Mouse (Mus musculus): ENCODE results near the gene Eci2. TPM values are rescaled to one million over a fixed set of nuclear protein-coding genes. Genes with fewer than 3 reads are reported as not detected.

Gene Eci2
- polyA plus RNA-seq, 1 experiment from 2014 or later: 143 TPM

DNA sequence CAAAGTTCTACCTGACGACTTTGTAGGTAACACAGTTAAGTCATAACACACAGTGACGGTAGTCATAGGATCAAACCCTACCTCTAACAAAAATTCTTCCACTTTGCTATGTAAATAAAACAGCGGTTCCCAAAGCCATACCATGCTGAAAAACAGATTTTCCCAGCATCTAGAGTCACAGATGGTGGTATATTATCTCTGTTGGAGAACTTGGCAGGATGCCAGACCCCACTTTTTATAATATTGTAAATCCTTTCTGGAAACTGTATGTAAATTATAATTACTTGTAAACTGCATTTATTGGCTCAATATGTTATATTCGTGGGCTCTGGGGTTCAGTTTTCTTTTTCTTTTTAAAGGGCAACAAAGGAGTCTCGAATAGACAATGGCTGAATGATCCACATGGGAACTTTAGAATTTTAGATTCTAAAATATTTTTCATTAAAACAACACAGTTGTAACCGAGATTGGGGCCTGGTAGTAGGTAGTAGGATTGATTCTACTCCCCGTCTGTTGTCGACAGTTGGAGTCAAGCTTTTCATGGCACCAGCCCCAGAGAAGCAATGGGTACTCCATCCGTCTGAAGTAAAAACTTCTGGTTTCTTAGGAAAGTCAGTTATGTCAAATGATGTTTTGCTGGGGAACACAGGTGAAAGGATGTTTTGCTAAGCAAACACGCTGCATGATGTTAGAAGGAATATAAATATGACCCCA lies 91.8 kb downstream of the Eci2 start:
- Histone ChIP-seq H3K9ac (replicated peaks; ENCODE audit: low read length) (no peak overlapping the region), H3K27ac (replicated peaks; ENCODE audit: low read depth, low read length) (no peak overlapping the region), H3K4me3 (ENCODE audit: low read depth, low read length) (no peak overlapping the region), H3K9me3 (replicated peaks; ENCODE audit: control insufficient read depth, low read length) (no peaks in the 10 kb centered on the region), H3K27me3 (ENCODE audit: control insufficient read depth, insufficient read depth, low read length) (no peaks in the 10 kb centered on the region), H3K36me3 (replicated peaks; ENCODE audit: control insufficient read depth, insufficient read depth, low read depth, low read length) (no peaks in the 10 kb centered on the region), H3K4me2 (ENCODE audit: low read depth, low read length) (no peak overlapping the region), H3K4me1 (ENCODE audit: control insufficient read depth, insufficient read depth, low read length) (no peaks in the 10 kb centered on the region)
- WGBS: 83% methylated on average over 10 of the region's 10 CpGs
- DNase-seq (ENCODE audit: low spot score) (no peak), ATAC-seq (replicated peaks; ENCODE audit: insufficient number of reproducible peaks, low FRiP score, low TSS enrichment, low read depth) (no peak)

Other genes starting within 250 kb of the Eci2 start
- 101 and 121 TPM in 2 replicates for gene Prpf4b, start 151.8 kb downstream of the Eci2 start, polyA plus RNA-seq (2014; fragmentation: Nextera tagmentation; extraction: Ambion mirVana)
- gene Fam217a, start 102.8 kb downstream of the Eci2 start, polyA plus RNA-seq (2014; fragmentation: Nextera tagmentation; extraction: Ambion mirVana): 0.83 and 1.6 TPM in 2 replicates
- gene 4933417A18Rik, start 102.7 kb downstream of the Eci2 start, polyA plus RNA-seq (2014; fragmentation: Nextera tagmentation; extraction: Ambion mirVana): not detected in 2 replicates
- 0.88 and 1.7 TPM in 2 replicates for gene Eci3, start 63.3 kb downstream of the Eci2 start, polyA plus RNA-seq (2014; fragmentation: Nextera tagmentation; extraction: Ambion mirVana)